Comparison of ENCODE assay signal across 8 mouse cellular contexts in genomic region chr13:78203348-78204061, GRCm38 (mm10). TPM values are rescaled to one million over a fixed set of nuclear protein-coding genes. Genes with fewer than 3 reads are reported as not detected.
A peak's percentile ranks its signal among the peaks of the same experiment; 100 is the strongest.
DNase-seq lines count a peak whose midpoint lies in the region; ATAC-seq lines count a peak whose summit lies in the region.

No protein-coding gene starts in this region.

- H3K27ac ChIP-seq in forebrain, embryonic 11.5 days (ENCODE audit: low read depth, low read length) = peak overlapping the region; percentile 98
- H3K27ac ChIP-seq in hindbrain, embryonic 16.5 days (ENCODE audit: low read depth, low read length) = peak overlapping the region; percentile 98
- H3K27ac ChIP-seq in liver, embryonic 11.5 days (ENCODE audit: low read depth, low read length) = peak overlapping the region; percentile 55
- peak overlapping the region; percentile 94 for H3K27ac ChIP-seq in neural tube, embryonic 15.5 days (replicated peaks)

- peaks cover 9% of the 10 kb centered on the region; the same call in 1 of the 2 replicates for H3K27me3 ChIP-seq in forebrain, embryonic 11.5 days (ENCODE audit: control insufficient read depth, insufficient read depth, low read length)
- no peaks in the 10 kb centered on the region for H3K27me3 ChIP-seq in hindbrain, embryonic 16.5 days (replicated peaks; ENCODE audit: control insufficient read depth, insufficient read depth, low read length)
- H3K27me3 ChIP-seq in liver, embryonic 11.5 days (replicated peaks; ENCODE audit: control insufficient read depth, insufficient read depth, low read length) = peaks cover 83% of the 10 kb centered on the region
- H3K27me3 ChIP-seq in neural tube, embryonic 15.5 days (replicated peaks) = no peaks in the 10 kb centered on the region

- H3K4me3 ChIP-seq in forebrain, embryonic 11.5 days (ENCODE audit: low read depth, low read length) = peak overlapping the region; percentile 89
- H3K4me3 ChIP-seq in hindbrain, embryonic 16.5 days (ENCODE audit: low read length) = peak overlapping the region; percentile 80
- peak overlapping the region; percentile 51 for H3K4me3 ChIP-seq in liver, embryonic 11.5 days (ENCODE audit: low read depth, low read length)
- peak overlapping the region; percentile 87 for H3K4me3 ChIP-seq in neural tube, embryonic 15.5 days (replicated peaks)

- DNase-seq in layer of hippocampus, adult 11-12 months (ENCODE audit: low spot score) = peak; percentile 77
- DNase-seq in layer of hippocampus, adult 9-10 months (ENCODE audit: low spot score) = no peak
- DNase-seq in brain, adult 2 months (ENCODE audit: low read depth, low spot score) = peak; percentile 87
- DNase-seq in forebrain, embryonic 11.5 days (ENCODE audit: low spot score) = peak; percentile 90
- no peak for DNase-seq in liver, embryonic 11.5 days (ENCODE audit: low spot score)
- no peak for DNase-seq in thymus, adult 18-20 months

- no peaks in the 10 kb centered on the region for H3K9me3 ChIP-seq in forebrain, embryonic 11.5 days (ENCODE audit: control insufficient read depth, low read length)
- H3K9me3 ChIP-seq in hindbrain, embryonic 16.5 days (ENCODE audit: control insufficient read depth, low read length) = no peaks in the 10 kb centered on the region
- no peaks in the 10 kb centered on the region for H3K9me3 ChIP-seq in liver, embryonic 11.5 days (ENCODE audit: control insufficient read depth, low read length)
- H3K9me3 ChIP-seq in neural tube, embryonic 15.5 days (replicated peaks) = no peaks in the 10 kb centered on the region

- ATAC-seq in forebrain, embryonic 11.5 days (replicated peaks; ENCODE audit: low FRiP score) = peak; percentile 52
- peak; percentile 63 for ATAC-seq in hindbrain, embryonic 16.5 days
- peak; percentile 9; the same call in 1 of the 2 replicates for ATAC-seq in liver, embryonic 11.5 days (replicated peaks; ENCODE audit: low FRiP score)
- ATAC-seq in neural tube, embryonic 15.5 days (ENCODE audit: low FRiP score) = peak; percentile 67

- WGBS in forebrain, embryonic 11.5 days = 0% methylated on average over 27 of the region's 37 CpGs
- WGBS in hindbrain, embryonic 16.5 days = under 1% methylated on average over 37 of the region's 37 CpGs
- WGBS in liver, embryonic 11.5 days = 2% methylated on average over 37 of the region's 37 CpGs
- WGBS in neural tube, embryonic 15.5 days = under 1% methylated on average over 37 of the region's 37 CpGs

- H3K9ac ChIP-seq in forebrain, embryonic 11.5 days (ENCODE audit: low read length) = peak overlapping the region; percentile 95
- H3K9ac ChIP-seq in hindbrain, embryonic 16.5 days (ENCODE audit: low read depth, low read length) = peak overlapping the region; percentile 91
- peak overlapping the region; percentile 50 for H3K9ac ChIP-seq in liver, embryonic 11.5 days (ENCODE audit: low read depth, low read length)
- peak overlapping the region; percentile 74 for H3K9ac ChIP-seq in neural tube, embryonic 15.5 days (replicated peaks)

- H3K4me1 ChIP-seq in forebrain, embryonic 11.5 days (replicated peaks; ENCODE audit: control insufficient read depth, insufficient read depth, low read length) = peaks cover 14% of the 10 kb centered on the region
- peaks cover 20% of the 10 kb centered on the region for H3K4me1 ChIP-seq in hindbrain, embryonic 16.5 days (ENCODE audit: control insufficient read depth, insufficient read depth, low read depth, low read length)
- H3K4me1 ChIP-seq in liver, embryonic 11.5 days (replicated peaks; ENCODE audit: control insufficient read depth, insufficient read depth, low read length) = no peaks in the 10 kb centered on the region
- H3K4me1 ChIP-seq in neural tube, embryonic 15.5 days = peaks cover 33% of the 10 kb centered on the region

- peak overlapping the region; percentile 84 for H3K4me2 ChIP-seq in forebrain, embryonic 11.5 days (ENCODE audit: low read depth, low read length, severe bottlenecking)
- peak overlapping the region; percentile 69 for H3K4me2 ChIP-seq in hindbrain, embryonic 16.5 days (ENCODE audit: low read length)
- H3K4me2 ChIP-seq in liver, embryonic 11.5 days = peak overlapping the region; percentile 65
- peak overlapping the region; percentile 87 for H3K4me2 ChIP-seq in neural tube, embryonic 15.5 days

- H3K36me3 ChIP-seq in forebrain, embryonic 11.5 days (ENCODE audit: control insufficient read depth, insufficient read depth, low read length) = no peaks in the 10 kb centered on the region
- no peaks in the 10 kb centered on the region for H3K36me3 ChIP-seq in hindbrain, embryonic 16.5 days (ENCODE audit: control insufficient read depth, insufficient read depth, low read length)
- H3K36me3 ChIP-seq in liver, embryonic 11.5 days (ENCODE audit: control insufficient read depth, insufficient read depth, low read length) = no peaks in the 10 kb centered on the region
- no peaks in the 10 kb centered on the region for H3K36me3 ChIP-seq in neural tube, embryonic 15.5 days

RNA-seq across cellular contexts. Expression of gene Nr2f1, which starts 3.9 kb away (rescaled TPM):
- polyA plus RNA-seq in forebrain, embryonic 11.5 days (2014; fragmentation: Nextera tagmentation; extraction: Ambion mirVana) = 110 and 122 TPM in 2 replicates
- 42.9 and 44.3 TPM in 2 replicates for polyA plus RNA-seq in hindbrain, embryonic 16.5 days (2015; fragmentation: Nextera tagmentation; extraction: Ambion mirVana)
- polyA plus RNA-seq in liver, embryonic 11.5 days (2014; fragmentation: Nextera tagmentation; extraction: Ambion mirVana) = 6.1 and 6.5 TPM in 2 replicates
- polyA plus RNA-seq in neural tube, embryonic 15.5 days (2015; fragmentation: Nextera tagmentation; extraction: Ambion mirVana) = 30.3 and 37.8 TPM in 2 replicates

Comparison
In these comparisons a context has a peak if more than half of its experiments do, and no peak if none do; other contexts are left out.
1. DNase-seq: peak in layer of hippocampus, adult 11-12 months (single experiment), brain, adult 2 months (single experiment) and forebrain, embryonic 11.5 days (single experiment); none in layer of hippocampus, adult 9-10 months (single experiment), liver, embryonic 11.5 days (single experiment) and thymus, adult 18-20 months (0 of 2).
2. ATAC-seq: peak in every context shown above with its lines; median percentile 67 in neural tube, embryonic 15.5 days; 63 in hindbrain, embryonic 16.5 days; 52 in forebrain, embryonic 11.5 days; 9 in liver, embryonic 11.5 days.
3. Peak in every context shown above with its lines, with median percentiles within 50 percentile points of each other: H3K27ac ChIP-seq, H3K4me2 ChIP-seq, H3K4me3 ChIP-seq and H3K9ac ChIP-seq.